Mouse (Mus musculus) layer of hippocampus, adult 2 months (tissue): Measurements from ENCODE around the gene Gm36864. TPM values are rescaled to one million over a fixed set of nuclear protein-coding genes. Genes with fewer than 3 reads are reported as not detected.

Experiments used
- DNase-seq, 2 experiments: peaks; one replicate each; pipeline ENCODE4 v3.0.0; 2022; ENCODE audit warnings: low spot score in 2 of 2
- H3K27ac ChIP-seq: fragments of 200-600 bp; 2 replicates; pipeline ENCODE4 v1.8.1; 2022
- H3K4me3 ChIP-seq: fragments of 200-600 bp; 2 replicates; pipeline ENCODE4 v1.8.1; 2022; ENCODE audit warnings: mild to moderate bottlenecking
- CTCF ChIP-seq: fragments of 200-600 bp; conservative IDR thresholded peaks from 2 replicates; pipeline ENCODE4 v1.8.1; 2022; ENCODE audit warnings: antibody characterized with exemption, mild to moderate bottlenecking, moderate library complexity
- total RNA-seq, 2 experiments: library from RNA; stranded (reverse); gene quantifications; 2 replicates each; pipeline ENCODE4 v1.2.3; 2021

The Gm36864 gene
- total RNA-seq, 2 experiments from 2014 or later = not detected

DNA sequence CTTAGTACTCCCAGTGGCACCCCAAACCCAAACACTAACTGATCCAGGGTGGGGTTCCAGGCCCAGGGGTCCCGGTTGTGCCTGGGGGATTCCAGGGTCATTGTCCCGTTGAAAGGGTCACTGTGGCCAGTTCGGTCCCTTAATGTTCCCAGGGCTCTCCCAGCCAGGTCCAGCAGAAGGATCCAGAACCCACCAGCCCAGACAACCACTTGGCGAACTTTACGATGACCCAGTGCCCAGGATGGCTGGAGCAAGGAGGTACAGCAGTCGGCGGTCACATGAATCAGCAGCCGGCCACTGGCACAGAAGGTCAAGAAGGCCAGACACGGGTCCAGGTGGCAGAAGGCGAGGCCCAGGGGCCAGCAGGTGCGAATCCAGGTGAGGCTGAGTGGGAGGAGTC, 32.1 kb downstream of the Gm36864 start:
- no peak for TF ChIP-seq CTCF
- no peak overlapping the region for H3K27ac ChIP-seq

DNA sequence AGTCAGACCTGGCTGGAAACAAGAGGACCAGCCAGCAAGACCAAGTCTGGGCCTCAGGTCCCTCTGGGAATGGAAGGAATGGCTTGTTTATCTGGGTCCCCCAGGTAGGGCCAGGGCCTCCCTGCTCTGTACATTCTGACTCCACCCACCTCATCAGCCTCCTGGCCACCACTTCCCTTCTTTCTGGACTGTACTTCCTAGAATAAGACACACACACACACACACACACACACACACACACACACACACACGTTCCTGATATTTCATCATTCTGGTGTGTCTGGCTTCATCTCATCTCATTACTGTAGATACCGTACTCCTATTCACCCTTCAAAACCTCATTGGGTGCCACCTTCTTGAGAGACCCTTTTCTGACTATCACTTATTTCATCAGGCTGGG, 33.4 kb downstream of the Gm36864 start:
- H3K4me3 ChIP-seq = no peak overlapping the region
- TF ChIP-seq CTCF = no peak
- no peak for DNase-seq
- H3K27ac ChIP-seq = no peak overlapping the region

More for the DNA sequence above, 32.1 kb downstream of the Gm36864 start:
- no peak for DNase-seq
- no peak overlapping the region for H3K4me3 ChIP-seq

DNA sequence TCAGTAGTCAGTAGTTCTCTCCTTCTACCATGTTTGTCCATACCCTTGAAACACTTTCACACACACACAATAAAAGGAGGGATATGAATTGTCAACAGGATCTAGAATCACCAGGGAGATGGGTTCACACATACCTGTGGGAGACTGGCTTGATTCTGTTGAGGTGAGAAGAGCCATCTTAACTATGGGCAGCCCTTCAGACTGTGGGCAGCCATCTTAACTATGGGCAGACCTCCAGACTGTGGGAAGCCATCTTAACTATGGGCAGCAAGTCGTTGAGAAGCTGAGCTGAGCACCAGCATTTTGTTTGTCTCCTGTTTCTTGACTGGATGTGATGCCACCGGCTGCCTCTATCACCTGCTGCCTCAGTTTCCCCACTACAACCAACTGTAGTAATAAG, 35.3 kb downstream of the Gm36864 start:
- no peak overlapping the region for H3K4me3 ChIP-seq
- no peak for DNase-seq
- H3K27ac ChIP-seq = no peak overlapping the region
- no peak for TF ChIP-seq CTCF

DNA sequence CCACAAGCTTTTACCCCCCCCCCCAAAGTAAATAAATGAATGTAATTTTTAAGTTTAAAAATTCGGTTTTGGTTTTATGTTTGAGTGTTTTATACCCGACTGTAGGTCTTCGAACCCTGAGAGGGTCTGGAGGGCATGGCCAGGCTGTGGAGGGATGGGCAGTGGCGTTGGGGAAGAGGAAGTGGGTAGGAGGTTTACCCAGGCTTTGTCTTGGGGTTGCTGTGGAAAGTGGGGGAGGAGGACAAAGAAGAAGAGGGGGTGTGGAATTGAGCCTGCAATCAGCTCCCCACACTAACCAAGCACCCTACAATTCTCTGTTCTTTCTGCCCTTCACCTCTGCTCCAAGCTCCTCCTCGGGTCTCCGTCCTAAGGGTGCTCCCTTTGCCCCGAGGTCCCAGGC, 36.6 kb downstream of the Gm36864 start:
- Histone ChIP-seq H3K27ac (no peak overlapping the region), H3K4me3 (no peak overlapping the region)
- TF ChIP-seq CTCF = no peak
- DNase-seq = no peak

DNA sequence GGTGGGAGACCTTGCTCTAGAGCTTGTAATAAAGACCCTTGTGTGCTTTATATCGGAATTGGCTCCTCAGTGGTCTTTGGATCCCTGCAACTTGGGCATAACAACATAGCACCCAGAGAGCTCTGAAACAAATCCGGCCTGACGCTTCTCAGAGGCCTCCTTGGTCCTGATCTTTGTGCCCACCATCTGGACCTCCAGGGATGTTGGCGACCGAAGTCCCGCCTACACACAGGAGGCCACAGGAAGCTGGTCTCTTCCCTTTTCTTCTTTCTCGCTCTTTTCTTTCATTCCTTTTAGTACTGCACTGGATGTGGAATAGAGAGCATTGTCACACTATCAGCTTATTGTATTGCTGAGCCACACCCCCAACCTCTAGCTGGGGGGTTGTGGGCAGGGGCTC, 37.5 kb downstream of the Gm36864 start:
- no peak overlapping the region for H3K4me3 ChIP-seq
- no peak for TF ChIP-seq CTCF
- DNase-seq = no peak
- H3K27ac ChIP-seq = no peak overlapping the region

DNA sequence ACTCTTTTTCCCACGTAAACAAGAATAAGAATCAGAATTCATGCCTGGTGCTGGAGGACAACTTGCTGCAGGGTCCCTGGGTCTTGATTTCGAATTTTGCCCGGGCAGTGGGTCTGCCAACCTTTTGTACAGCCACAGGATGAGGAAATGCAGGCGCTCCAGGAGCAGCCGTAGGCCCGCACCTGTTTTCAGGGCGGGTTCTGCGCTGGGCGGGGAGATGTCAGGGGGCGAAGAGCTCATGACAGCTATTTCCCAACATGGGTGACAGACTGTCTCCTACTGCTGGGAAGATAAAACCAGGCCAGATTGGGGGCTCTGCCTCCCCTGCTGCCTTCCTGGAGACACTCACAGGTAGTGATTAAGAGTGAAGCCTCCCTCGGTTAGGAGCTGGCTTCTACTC, 38.1 kb downstream of the Gm36864 start:
- no peak overlapping the region for H3K27ac ChIP-seq
- no peak overlapping the region for H3K4me3 ChIP-seq
- TF ChIP-seq CTCF = no peak
- no peak for DNase-seq

DNA sequence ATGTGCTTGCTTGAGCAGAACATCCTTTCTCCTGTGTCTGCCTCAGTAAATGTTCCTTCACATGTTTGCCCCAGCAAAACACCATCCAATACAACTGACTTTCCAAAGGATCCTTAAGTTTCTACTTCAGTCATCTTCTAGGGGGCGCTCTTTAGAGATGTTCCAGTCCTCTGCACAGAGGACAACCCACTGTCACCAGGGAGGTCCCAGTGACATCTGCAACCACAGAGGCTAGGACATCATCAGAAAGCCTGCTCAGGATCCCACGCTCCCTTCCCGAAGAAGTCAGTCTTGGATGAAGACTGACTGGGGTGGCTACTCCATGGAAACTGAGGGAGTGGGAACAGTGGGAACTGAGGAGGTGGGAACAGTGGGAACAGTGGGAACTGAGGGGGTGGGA, 39.6 kb downstream of the Gm36864 start:
- H3K27ac ChIP-seq = no peak overlapping the region
- no peak for DNase-seq
- TF ChIP-seq CTCF = 0 out of 2 replicates have a peak, but pooled peaks have one; percentile 13
- H3K4me3 ChIP-seq = no peak overlapping the region

DNA sequence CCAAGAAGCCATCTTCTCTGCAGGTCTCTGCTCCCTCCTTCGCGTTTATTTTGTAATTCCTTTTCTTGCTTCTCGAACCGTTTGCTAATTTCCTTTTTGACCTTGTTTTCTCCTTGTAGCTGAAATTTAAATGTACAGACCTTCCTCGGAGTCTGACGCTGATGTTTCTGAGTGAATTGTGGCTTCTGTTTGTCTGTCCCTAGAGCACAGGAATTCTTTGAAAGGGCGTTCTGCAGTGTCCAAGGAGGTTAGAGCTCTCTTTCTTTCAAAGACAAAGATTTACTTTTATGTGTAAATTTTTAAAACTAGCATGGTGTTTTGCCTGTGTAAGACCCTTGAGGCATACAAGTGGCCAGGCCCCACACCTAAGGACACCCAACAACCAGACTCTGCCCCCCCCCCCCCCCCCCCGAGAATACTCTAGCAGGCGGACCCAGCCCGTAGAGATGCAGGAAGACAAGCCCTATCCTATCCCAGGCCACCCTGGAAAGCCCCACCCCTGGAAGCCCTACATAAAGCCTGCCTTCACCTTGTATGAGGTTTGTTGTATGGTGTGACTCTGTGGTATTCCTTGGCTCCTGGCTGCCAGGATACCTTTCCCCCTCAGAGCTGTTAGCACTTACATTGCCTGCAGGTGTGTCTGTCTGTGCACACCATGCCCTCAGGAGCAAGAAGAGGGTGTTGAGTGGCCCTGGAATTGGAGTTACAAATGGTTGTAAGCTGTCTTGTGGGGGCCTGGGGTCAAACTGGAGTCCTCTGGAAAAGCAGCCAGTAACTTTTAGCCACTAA, 40.7 kb downstream of the Gm36864 start:
- DNase-seq = no peak

DNA sequence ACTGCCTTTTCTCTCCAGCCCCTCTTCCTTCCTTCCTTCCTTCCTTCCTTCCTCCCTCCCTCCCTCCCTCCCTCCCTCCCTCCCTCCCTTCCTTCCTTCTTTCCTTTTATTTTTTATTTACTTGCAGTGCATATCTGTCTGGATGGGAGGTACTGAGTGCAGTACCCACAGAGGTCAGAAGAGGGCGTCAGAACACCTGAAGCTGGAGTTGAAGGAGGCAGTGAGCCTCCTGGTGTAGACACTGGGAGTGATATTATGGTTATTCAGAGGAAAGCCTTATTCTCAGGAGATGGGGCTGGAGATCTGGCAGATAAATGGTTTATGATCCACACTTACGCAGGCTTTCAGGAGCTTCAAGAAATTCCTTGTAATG, 41.3 kb downstream of the Gm36864 start:
- Histone ChIP-seq H3K27ac (no peak overlapping the region), H3K4me3 (no peak overlapping the region)
- TF ChIP-seq CTCF = peak; percentile 74
- peak; percentile 54 to 71 for DNase-seq

More for the DNA sequence above, 40.7 kb downstream of the Gm36864 start:
- Histone ChIP-seq H3K4me3 (no peak overlapping the region), H3K27ac (no peak overlapping the region)
- no peak for TF ChIP-seq CTCF

DNA sequence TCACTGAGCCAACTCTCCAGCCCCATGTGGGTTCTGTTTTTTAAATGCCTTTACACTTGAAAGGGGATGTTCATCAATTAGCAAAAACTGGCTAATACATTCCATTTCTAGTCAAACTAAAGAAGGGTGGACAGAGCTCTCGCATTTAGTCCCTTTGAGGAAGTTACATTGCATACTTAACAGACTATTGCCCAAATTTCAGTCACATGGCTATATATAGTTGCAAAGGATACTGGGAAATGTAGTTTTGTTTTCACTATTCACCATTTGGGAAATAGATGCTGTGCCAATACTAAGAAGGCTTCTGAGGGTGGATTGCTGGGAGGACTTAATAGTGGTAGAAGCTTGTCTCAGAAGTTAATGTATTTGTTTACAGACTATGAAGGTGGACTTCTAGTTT, 45.0 kb downstream of the Gm36864 start:
- Histone ChIP-seq H3K27ac (peak overlapping the region; percentile 54; the same call in 1 of the 2 replicates), H3K4me3 (no peak overlapping the region)
- TF ChIP-seq CTCF = no peak
- no peak for DNase-seq

DNA sequence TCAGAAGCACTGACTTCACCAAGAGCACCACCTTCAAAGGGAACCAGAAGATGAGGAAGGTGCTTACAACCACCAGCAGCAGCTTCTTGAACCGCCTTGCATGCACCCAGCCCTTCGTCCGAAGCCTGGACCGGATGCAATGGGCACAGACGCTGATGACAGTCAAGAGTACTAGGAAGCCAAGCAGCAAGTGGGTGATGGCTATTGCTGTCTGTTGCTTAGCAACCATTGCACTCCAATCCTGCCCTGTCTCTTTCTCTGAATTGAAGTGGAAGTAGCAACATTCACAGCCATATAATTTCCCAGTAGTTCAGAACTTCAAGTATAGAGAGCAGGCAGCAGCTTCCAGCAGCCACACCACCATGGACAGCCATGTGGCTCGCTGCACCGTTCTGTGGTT, 45.6 kb downstream of the Gm36864 start:
- Histone ChIP-seq H3K27ac (peak overlapping the region; percentile 54; the same call in 1 of the 2 replicates), H3K4me3 (no peak overlapping the region)
- no peak for DNase-seq
- no peak for TF ChIP-seq CTCF

DNA sequence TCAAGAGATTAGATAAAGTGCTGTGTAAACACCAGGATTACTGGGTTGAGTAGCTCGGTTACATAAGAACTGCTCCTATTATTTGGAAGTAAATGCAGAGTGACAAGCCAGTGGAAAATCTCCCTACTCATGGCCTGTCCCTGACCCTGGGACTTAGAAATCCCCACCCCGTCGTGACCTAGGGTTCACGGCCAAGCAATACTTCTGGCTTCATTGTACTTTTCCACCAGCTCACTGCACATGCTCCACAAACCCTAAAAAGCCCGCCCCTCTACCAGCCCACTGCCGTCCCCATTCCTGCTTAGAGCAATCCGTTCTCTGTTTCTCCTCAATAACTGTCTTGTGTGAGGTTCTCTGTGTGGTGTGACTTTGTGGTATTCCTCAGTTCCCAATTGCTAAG, 51.8 kb downstream of the Gm36864 start:
- Histone ChIP-seq H3K27ac (no peak overlapping the region), H3K4me3 (no peak overlapping the region)
- TF ChIP-seq CTCF = no peak
- no peak for DNase-seq

DNA sequence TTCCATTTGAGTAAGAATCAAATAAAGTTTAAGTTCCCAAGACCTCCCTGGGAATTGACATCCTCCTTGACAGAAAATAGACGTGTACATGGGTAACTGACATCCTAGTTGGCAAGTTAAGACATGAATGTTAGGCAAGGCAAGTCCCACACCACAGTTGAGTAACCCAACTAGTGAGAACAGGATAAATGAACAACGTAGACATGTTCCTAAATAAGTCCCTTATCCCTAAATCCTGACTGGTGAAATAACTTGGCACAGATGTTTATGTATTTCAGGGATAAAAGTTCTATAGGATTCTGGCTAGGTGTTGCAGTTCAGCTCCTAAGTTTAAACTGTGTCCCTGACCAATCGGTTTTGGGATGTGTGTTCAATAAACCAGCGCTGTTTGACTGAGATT, 55.0 kb downstream of the Gm36864 start:
- H3K4me3 ChIP-seq = no peak overlapping the region
- no peak overlapping the region for H3K27ac ChIP-seq
- no peak for TF ChIP-seq CTCF
- no peak for DNase-seq

DNA sequence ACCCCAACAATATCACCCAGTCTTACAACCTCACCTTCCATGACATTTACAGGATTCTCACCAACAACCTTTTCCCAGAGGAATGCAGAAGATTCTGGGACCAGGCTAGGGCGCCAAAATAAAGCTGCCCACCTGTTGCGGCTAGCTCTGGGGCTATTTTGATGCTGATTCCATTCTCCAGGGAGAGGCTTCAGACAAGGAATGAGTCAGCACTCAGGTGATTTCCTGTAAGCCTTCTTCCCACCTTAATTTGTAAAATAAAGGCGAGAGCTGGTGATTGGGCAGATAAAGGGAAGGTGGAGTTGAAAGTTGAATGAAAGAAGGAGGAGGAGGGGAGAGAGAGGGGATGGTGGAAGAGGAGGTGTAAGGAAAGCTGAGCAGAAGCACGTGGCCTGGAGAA, 55.4 kb downstream of the Gm36864 start:
- H3K4me3 ChIP-seq = no peak overlapping the region
- DNase-seq = no peak
- TF ChIP-seq CTCF = no peak
- no peak overlapping the region for H3K27ac ChIP-seq

Other genes with a start within 250 kb of the Gm36864 start
- not detected for gene Klk1b11, start 240.3 kb upstream of the Gm36864 start, total RNA-seq
- not detected for gene Klk1b26, start 224.0 kb upstream of the Gm36864 start, total RNA-seq
- not detected for gene Klk1b27, start 183.9 kb upstream of the Gm36864 start, total RNA-seq
- gene Klk1b21, start 133.8 kb upstream of the Gm36864 start, total RNA-seq = not detected
- not detected for gene Klk1b22, start 123.5 kb upstream of the Gm36864 start, total RNA-seq
- not detected for gene Klk1b16, start 99.4 kb upstream of the Gm36864 start, total RNA-seq
- not detected for gene Klk1b24, start 47.9 kb upstream of the Gm36864 start, total RNA-seq
- not detected for gene Klk1b3, start 38.0 kb upstream of the Gm36864 start, total RNA-seq
- gene Klk1b4, start 28.7 kb upstream of the Gm36864 start, total RNA-seq = not detected
- gene Klk1b5, start 20.2 kb upstream of the Gm36864 start, total RNA-seq = not detected
- not detected for gene Klk1, start 10.8 kb upstream of the Gm36864 start, total RNA-seq
- gene 1700028J19Rik, start 10.5 kb downstream of the Gm36864 start, total RNA-seq = under 1 TPM; 0.79 to 0.92 TPM
- 10 to 100 TPM; 87.8 to 90.3 TPM for gene 2410002F23Rik, start 10.5 kb downstream of the Gm36864 start, total RNA-seq
- gene Acp4, start 21.2 kb downstream of the Gm36864 start, total RNA-seq = not detected
- not detected for gene Gm15517, start 25.3 kb downstream of the Gm36864 start, total RNA-seq
- gene Clec11a, start 70.7 kb downstream of the Gm36864 start, total RNA-seq = 1 to 10 TPM; 3.0 to 3.5 TPM
- 100 to 1,000 TPM; 647 to 698 TPM for gene Shank1, start 74.1 kb downstream of the Gm36864 start, total RNA-seq
- 10 to 100 TPM; 89.4 to 95.9 TPM for gene Syt3, start 147.9 kb downstream of the Gm36864 start, total RNA-seq
- gene 1700008O03Rik, start 149.6 kb downstream of the Gm36864 start, total RNA-seq = 1 to 10 TPM; 3.0 to 3.3 TPM
- 100 to 1,000 TPM; 318 to 334 TPM for gene Lrrc4b, start 192.8 kb downstream of the Gm36864 start, total RNA-seq
- 10 to 100 TPM; 12.2 to 18.1 TPM for gene Aspdh, start 229.2 kb downstream of the Gm36864 start, total RNA-seq
- gene Josd2, start 231.8 kb downstream of the Gm36864 start, total RNA-seq = 10 to 100 TPM; 91.3 to 92.0 TPM